Mouse (Mus musculus): Measurements from ENCODE around the gene Taf6l.
"Not testable (repeated sequence)": the region's sequence is repeated elsewhere in the genome, so short reads cannot be mapped to it uniquely, and the experiment has no call there.

Taf6l gene

DNA sequence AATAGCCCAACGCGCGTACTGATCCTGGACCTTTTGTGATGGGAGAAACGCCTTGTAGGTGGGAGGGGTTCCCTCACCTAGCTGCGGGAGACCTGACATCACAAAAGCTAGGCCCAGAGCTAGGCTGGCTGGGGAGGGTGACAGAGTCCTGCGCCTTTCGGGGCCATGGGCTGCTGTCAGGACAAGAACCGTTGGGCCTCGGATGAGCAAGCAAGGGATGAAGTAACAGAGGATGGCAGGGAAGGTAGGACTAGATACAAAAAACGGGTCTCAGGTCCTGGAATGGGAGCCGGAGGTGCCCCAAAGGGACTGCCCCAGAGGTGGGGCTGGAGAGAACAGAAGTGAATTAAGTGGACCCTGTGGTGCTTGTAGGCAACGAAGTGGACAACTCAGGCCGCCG lies 45.6 kb downstream of the Taf6l start, which contains the start of gene 1700092M07Rik:
TSS of gene 1700092M07Rik (plus strand) at position 116 of the 400 bp plus-strand sequence.
- in situ Hi-C loops (cut with MboI; ENCODE audit: low sequenced_read_pairs) = no loop called here

DNA sequence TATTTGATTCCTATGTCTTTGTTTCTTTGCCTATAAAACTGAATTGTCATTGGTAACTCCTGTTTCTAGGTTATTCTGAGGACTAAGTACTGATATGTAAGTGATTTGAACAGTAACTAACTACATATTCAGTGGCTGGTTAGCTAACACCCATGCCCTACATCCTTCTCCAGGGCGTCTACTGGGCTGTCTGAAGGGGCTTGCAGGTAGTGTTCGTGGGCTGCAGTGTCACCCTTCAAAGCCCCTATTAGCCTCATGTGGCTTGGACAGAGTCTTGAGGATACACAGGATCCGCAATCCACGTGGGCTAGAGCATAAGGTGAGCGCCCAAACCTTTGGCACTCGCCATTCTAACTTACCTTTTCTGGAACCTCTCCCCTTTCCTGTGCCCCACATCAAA lies 46.6 kb downstream of the Taf6l start:
- in situ Hi-C loops (cut with MboI; ENCODE audit: low sequenced_read_pairs) = no loop called here

- in situ Hi-C loops (cut with MboI; ENCODE audit: low sequenced_read_pairs) = no loop called here
Measured at GRCm38 (mm10) chr19:8738911-8739310, 47.3 kb downstream of the Taf6l start.

DNA sequence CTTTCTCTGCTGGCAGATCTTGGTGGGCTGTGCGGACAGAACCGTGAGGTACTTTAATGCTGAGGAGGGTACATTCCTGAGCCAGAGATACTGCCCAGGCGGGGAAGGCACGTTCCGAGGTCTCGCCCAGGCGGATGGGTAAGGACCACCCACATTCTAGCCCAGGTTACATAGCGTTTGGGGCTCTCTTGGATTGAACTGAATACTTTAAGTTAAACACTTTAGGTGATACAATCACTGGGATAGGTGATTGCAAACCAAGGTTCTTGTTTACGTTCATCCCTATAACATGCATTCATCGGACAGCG lies 50.1 kb downstream of the Taf6l start:
- in situ Hi-C loops (cut with MboI; ENCODE audit: low sequenced_read_pairs) = no loop called here

DNA sequence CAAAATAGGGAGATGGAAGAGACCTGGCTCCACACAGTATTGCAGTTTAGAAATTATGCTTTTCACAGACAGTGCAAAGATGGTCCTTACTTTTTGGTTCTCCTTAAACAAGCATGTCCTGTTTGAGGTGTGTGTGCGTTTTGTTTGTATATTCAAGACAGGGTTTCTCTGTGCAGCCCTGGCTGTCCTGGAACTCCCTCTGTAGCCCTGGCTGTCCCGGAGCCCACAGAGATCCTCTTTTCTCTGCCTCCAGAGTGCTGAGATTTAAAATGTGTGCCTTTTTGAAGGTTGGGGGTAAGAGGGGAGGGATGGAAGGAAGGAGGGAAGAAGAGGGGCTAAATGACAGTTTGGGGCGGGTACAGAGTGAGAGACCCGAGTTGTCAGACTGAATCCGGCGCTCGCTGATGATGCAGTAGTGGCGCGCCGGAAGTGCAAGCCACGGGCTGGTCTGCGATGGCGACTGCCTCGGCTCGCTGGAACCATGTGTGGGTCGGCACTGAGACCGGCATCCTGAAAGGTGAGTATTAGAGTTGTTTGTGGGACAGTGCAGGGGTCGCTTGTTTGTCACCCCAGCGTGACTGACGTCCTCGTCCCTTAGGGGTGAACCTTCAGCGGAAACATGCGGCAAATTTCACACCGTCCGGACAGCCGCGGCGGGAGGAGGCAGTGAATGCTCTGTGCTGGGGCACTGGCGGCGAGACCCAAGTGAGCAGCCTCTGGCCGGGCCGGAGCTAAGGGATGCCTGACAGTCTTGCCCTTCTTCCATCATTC lies 50.6 kb downstream of the Taf6l start, which contains the start of gene Wdr74:
TSS of gene Wdr74 (plus strand) at position 439 of the 771 bp plus-strand sequence.
- in situ Hi-C loops (cut with MboI; ENCODE audit: low sequenced_read_pairs) = no loop called here

GRCm38 (mm10) chr19:8734334-8734733 lies 51.9 kb downstream of the Taf6l start:
- in situ Hi-C loops (cut with MboI; ENCODE audit: low sequenced_read_pairs) = no loop called here

DNA sequence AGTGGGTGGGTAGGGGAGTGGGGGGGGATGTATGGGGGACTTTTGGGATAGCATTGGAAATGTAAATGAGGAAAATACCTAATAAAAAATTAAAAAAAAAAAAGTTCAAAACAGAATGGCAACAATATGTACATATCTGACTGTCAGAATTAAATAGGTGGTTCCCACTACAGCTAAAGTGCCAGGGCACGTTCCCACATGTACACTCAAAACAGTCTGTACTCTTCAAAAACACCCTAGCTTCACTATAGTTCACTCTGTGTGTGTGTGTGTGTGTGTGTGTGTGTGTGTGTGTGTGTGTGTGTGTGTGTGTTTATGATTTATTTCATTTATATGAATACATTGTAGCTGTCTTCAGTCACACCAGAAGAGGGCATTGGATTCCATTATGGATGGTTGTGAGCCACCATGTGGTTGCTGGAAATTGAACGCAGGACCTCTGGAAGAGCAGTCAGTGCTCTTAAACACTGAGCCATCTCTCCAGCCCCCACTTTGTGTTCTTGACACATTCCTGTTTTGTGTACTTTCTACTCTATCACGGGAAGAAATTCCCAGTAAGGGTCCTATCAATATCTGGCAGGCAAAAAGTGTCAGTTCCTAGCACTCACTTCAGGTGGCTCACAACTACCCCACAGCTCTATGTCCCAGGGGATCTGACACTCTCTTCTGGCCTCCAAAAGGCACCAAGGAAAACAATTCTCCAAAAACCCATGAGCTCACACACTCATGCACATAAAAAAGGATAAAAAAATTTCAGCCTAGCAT lies 57.7 kb downstream of the Taf6l start:
- in situ Hi-C loops (cut with MboI; ENCODE audit: low sequenced_read_pairs) = not testable (repeated sequence)

GRCm38 (mm10) chr19:8727495-8728114 lies 58.6 kb downstream of the Taf6l start:
- in situ Hi-C loops (cut with MboI; ENCODE audit: low sequenced_read_pairs) = no loop called here

- in situ Hi-C loops (cut with MboI; ENCODE audit: low sequenced_read_pairs) = no loop called here
Measured at GRCm38 (mm10) chr19:8726609-8727390, 59.4 kb downstream of the Taf6l start.

DNA sequence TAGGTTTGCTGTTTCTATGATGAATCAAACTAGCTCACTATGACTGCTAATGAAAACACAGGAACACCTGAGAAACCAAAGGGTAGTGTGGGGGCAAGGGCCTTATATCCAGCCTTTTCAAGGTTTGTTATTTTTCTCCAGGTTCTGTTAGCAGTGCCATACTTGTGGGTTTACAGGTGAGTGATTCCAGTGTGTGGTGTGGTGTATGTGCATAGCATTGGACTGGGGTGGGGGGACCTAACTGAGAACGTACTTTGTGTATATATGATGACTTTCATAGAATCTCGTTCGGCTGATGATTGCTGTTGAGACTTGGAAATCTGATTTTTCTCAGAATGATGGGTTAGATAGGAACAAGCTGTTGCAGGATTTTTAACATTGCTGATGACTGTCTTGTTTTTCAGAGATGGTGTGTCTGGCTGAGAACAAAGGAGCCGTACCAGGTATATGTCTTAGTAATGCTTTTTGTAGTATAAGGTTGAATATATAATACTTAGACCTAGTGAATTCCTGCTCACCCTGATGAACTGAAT lies 61.1 kb downstream of the Taf6l start:
- in situ Hi-C loops (cut with MboI; ENCODE audit: low sequenced_read_pairs) = no loop called here

Measured in CH12F3 (cell line).